Mouse (Mus musculus): ENCODE data around the gene Dgke.

GRCm38 (mm10) chr11:89024181-89024881, 42.3 kb downstream of the Dgke start:
- no peak for TF ChIP-seq CTCF (IDR thresholded peaks at IDR 0.05; ENCODE audit: insufficient read depth, low read length)
- no peak for TF ChIP-seq POLR2A (IDR thresholded peaks at IDR 0.05; ENCODE audit: borderline replicate concordance, extremely low read depth, low read depth, low read length)
